9 mouse cellular contexts compared by ENCODE assay signal in genomic region chr11:101395110-101395509, GRCm38 (mm10). TPM values are rescaled to one million over a fixed set of nuclear protein-coding genes. Genes with fewer than 3 reads are reported as not detected.
DNase-seq lines count a peak whose midpoint lies in the region; ATAC-seq and TF ChIP-seq lines count a peak whose summit lies in the region.
"Had no signal": no experiment of that assay in that cellular context is flagged by ENCODE, and none has a peak within 500 bp of the region (broad histone marks: within the 10 kb centered on the region; RNA-seq: fewer than 3 reads in every experiment).

No protein-coding gene starts in this region.

- no peak overlapping the region for H3K9ac ChIP-seq in intestine, postnatal 0 days (ENCODE audit: low read depth, low read length)
- H3K9ac ChIP-seq: heart, embryonic 15.5 days had no signal

- peak; percentile 90 for DNase-seq in 3T3-L1 (ENCODE audit: low read depth, low spot score)
- peak; percentile 77 for DNase-seq in Muller cell, postnatal 12 days (ENCODE audit: inconsistent ontology term)
- peak; percentile 61 to 82 for DNase-seq in cerebellum, postnatal 25 days
- peak; percentile 79 for DNase-seq in gastrocnemius, adult 2 months
- DNase-seq in left cerebral cortex, postnatal 36 days (ENCODE audit: low spot score in 2 of 2), result peak; percentile 39 to 68
- peak; percentile 55 for DNase-seq in ovary, adult 18-20 months (ENCODE audit: low spot score)
- peak; percentile 44 to 82 for DNase-seq in thymus, postnatal 10 days (ENCODE audit: low spot score in 2 of 2)

- H3K4me2 ChIP-seq in intestine, postnatal 0 days (replicated peaks; ENCODE audit: low read depth), result no peak overlapping the region
- H3K4me2 ChIP-seq: heart, embryonic 15.5 days had no signal

- no peaks in the 10 kb centered on the region for H3K27me3 ChIP-seq in intestine, postnatal 0 days (replicated peaks; ENCODE audit: control insufficient read depth, insufficient read depth, low read length)
- H3K27me3 ChIP-seq: heart, embryonic 15.5 days had no signal

- ATAC-seq in intestine, postnatal 0 days, result peak; percentile 38; the same call in 1 of the 2 replicates

- 2% methylated on average over 8 of the region's 8 CpGs for WGBS in intestine, postnatal 0 days

- intact Hi-C loops in gastrocnemius, adult 2 months (cut with DNase I), result loop anchor here (1.0 to 5.0 kb wide), 3 partner anchors 38 to 182 kb away; no protein-coding TSS in a partner anchor
- intact Hi-C loops in left cerebral cortex, postnatal 36 days (cut with DNase I), result loop anchor here (2.0 to 5.0 kb wide), 2 partner anchors 72 to 183 kb away; no protein-coding TSS in a partner anchor

- no peak overlapping the region for H3K4me3 ChIP-seq in gastrocnemius, adult 2 months
- no peak overlapping the region for H3K4me3 ChIP-seq in intestine, postnatal 0 days (ENCODE audit: low read depth, low read length)
- H3K4me3 ChIP-seq: heart, embryonic 15.5 days had no signal

- H3K27ac ChIP-seq in gastrocnemius, adult 2 months, result no peak overlapping the region
- no peak overlapping the region for H3K27ac ChIP-seq in intestine, postnatal 0 days (ENCODE audit: low read depth, low read length)
- H3K27ac ChIP-seq: heart, embryonic 15.5 days had no signal

- no peaks in the 10 kb centered on the region for H3K4me1 ChIP-seq in intestine, postnatal 0 days (replicated peaks; ENCODE audit: control insufficient read depth, insufficient read depth, low read length)

- H3K9me3 ChIP-seq in intestine, postnatal 0 days (ENCODE audit: control insufficient read depth), result no peaks in the 10 kb centered on the region
- H3K9me3 ChIP-seq: heart, embryonic 15.5 days had no signal

- peak; percentile 92 for TF ChIP-seq CTCF in gastrocnemius, adult 2 months (IDR thresholded peaks at IDR 0.05)
- peak; percentile 98 for TF ChIP-seq CTCF in intestine, postnatal 0 days (IDR thresholded peaks at IDR 0.05; ENCODE audit: low read depth)

- H3K36me3 ChIP-seq in intestine, postnatal 0 days (ENCODE audit: control insufficient read depth, insufficient read depth), result no peaks in the 10 kb centered on the region
- H3K36me3 ChIP-seq: heart, embryonic 15.5 days had no signal

RNA-seq across cellular contexts. Expression of gene Aarsd1, which starts 22.3 kb away (rescaled TPM):
- total RNA-seq in gastrocnemius, adult 2 months (2021), result 10 to 100 TPM; 17.1 to 24.9 TPM
- 27.0 and 28.9 TPM in 2 replicates for polyA plus RNA-seq in intestine, postnatal 0 days (2015; fragmentation: Nextera tagmentation; extraction: Ambion mirVana)
- total RNA-seq in left cerebral cortex, postnatal 36 days (2021), result 10 to 100 TPM; 42.1 to 45.6 TPM

RNA-seq across cellular contexts. Expression of gene G6pc, which starts 27.7 kb away (rescaled TPM):
- not detected for total RNA-seq in gastrocnemius, adult 2 months (2021)
- polyA plus RNA-seq in intestine, postnatal 0 days (2015; fragmentation: Nextera tagmentation; extraction: Ambion mirVana), result 54.3 and 63.3 TPM in 2 replicates
- total RNA-seq in left cerebral cortex, postnatal 36 days (2021), result not detected
- polyA plus RNA-seq: heart, embryonic 15.5 days had no signal

RNA-seq across cellular contexts. Expression of gene Gm27029, which starts 29.5 kb away (rescaled TPM):
- total RNA-seq in gastrocnemius, adult 2 months (2021), result 1 to 10 TPM; 7.9 to 8.4 TPM
- polyA plus RNA-seq in intestine, postnatal 0 days (2015; fragmentation: Nextera tagmentation; extraction: Ambion mirVana), result 2.2 and 2.9 TPM in 2 replicates
- 1 to 10 TPM; 5.5 to 7.6 TPM for total RNA-seq in left cerebral cortex, postnatal 36 days (2021)

RNA-seq across cellular contexts. Expression of gene Rundc1, which starts 29.8 kb away (rescaled TPM):
- total RNA-seq in gastrocnemius, adult 2 months (2021), result 1 to 10 TPM; 7.3 to 8.8 TPM
- 12.0 and 13.1 TPM in 2 replicates for polyA plus RNA-seq in intestine, postnatal 0 days (2015; fragmentation: Nextera tagmentation; extraction: Ambion mirVana)
- 10 to 100 TPM; 32.7 to 40.6 TPM for total RNA-seq in left cerebral cortex, postnatal 36 days (2021)

RNA-seq across cellular contexts. Expression of gene Ptges3l, which starts 30.0 kb away (rescaled TPM):
- 10 to 100 TPM; 82.0 to 90.7 TPM for total RNA-seq in gastrocnemius, adult 2 months (2021)
- 7.0 and 7.8 TPM in 2 replicates for polyA plus RNA-seq in intestine, postnatal 0 days (2015; fragmentation: Nextera tagmentation; extraction: Ambion mirVana)
- total RNA-seq in left cerebral cortex, postnatal 36 days (2021), result 1 to 10 TPM; 3.3 to 4.7 TPM
